Mouse (Mus musculus): ENCODE results near the gene Klf12. TPM values are rescaled to one million over a fixed set of nuclear protein-coding genes. Genes with fewer than 3 reads are reported as not detected.

Gene Klf12
- polyA plus RNA-seq, 1 experiment, result not detected

DNA sequence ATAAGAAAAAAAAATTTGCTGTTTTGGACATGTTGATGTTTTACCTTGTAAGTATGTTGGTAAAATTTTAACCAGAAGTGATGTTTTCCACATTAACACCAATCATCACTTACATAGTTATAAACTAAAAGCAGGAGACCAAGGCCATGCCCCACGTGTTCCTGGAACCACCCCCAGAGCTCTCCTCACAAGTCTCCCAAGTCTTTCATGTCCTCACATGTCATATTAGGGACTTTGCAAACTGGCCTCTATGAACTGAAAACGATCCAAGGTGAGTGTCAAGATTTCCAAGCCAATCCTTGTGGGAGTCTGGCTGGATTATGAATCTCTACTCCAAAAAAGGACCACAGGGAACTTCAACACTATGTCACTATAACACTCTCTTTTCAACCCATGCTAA lies 231.6 kb downstream of the Klf12 start:
- 87% methylated on average over 2 of the region's 2 CpGs for WGBS
- H3K4me1 ChIP-seq (ENCODE audit: control insufficient read depth, insufficient read depth, low read length), result no peaks in the 10 kb centered on the region
- no peak for TF ChIP-seq POLR2A (IDR thresholded peaks at IDR 0.05; ENCODE audit: insufficient read depth, low read depth, low read length)
- TF ChIP-seq CTCF (IDR thresholded peaks at IDR 0.05; ENCODE audit: insufficient read depth, low read depth, low read length), result no peak

DNA sequence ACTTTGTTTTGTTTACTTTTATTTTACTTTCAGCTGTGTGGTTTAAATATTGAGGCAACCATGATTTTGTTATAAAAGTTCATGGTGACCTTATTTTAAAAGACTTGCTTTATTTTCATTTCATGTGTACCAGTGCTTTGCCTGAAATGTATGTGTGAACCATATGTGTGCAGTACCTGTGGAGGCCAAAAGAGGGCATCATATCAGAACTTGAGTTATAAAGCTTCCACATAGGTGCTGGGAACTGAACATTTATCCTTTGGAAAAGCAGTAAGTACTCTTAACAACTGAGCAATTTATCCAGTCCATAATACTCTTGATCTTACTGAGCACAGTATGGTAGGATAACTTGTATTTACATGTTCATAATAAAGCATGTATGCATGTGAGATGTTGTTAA lies 239.0 kb downstream of the Klf12 start:
- Histone ChIP-seq H3K4me3 (ENCODE audit: insufficient read depth, low read depth, low read length) (no peak overlapping the region), H3K27ac (ENCODE audit: insufficient read depth, low read depth, low read length) (no peak overlapping the region), H3K4me1 (ENCODE audit: control insufficient read depth, insufficient read depth, low read length) (no peaks in the 10 kb centered on the region)
- TF ChIP-seq POLR2A (IDR thresholded peaks at IDR 0.05; ENCODE audit: insufficient read depth, low read depth, low read length) (no peak), CTCF (IDR thresholded peaks at IDR 0.05; ENCODE audit: insufficient read depth, low read depth, low read length) (no peak)

More for the DNA sequence above, 231.6 kb downstream of the Klf12 start:
- no peak overlapping the region for H3K4me3 ChIP-seq (ENCODE audit: insufficient read depth, low read depth, low read length)
- no peak overlapping the region for H3K27ac ChIP-seq (ENCODE audit: insufficient read depth, low read depth, low read length)

DNA sequence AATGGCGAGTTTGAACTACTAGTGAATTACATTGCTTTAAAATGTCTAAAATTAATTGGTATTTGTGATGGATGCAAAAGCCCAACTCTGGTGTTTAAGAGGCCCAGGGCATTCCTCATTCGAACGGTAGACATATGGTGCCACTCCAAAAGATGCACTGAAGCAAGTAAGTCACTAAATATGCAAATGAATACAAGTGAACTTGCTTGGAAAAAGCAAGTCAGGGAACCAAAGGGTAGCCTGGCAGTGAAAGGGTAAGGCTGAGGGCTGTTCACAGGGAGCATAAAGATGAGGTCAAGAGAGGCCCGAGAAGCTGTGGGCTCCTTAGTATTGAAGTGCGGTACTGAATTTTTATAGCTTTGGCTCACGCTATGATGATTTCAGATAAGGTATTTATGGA lies 242.7 kb downstream of the Klf12 start:
- 62% methylated on average over 6 of the region's 6 CpGs for WGBS
- TF ChIP-seq POLR2A (IDR thresholded peaks at IDR 0.05; ENCODE audit: insufficient read depth, low read depth, low read length) (no peak), CTCF (IDR thresholded peaks at IDR 0.05; ENCODE audit: insufficient read depth, low read depth, low read length) (no peak)
- no peak overlapping the region for H3K4me3 ChIP-seq (ENCODE audit: insufficient read depth, low read depth, low read length)
- no peaks in the 10 kb centered on the region for H3K4me1 ChIP-seq (ENCODE audit: control insufficient read depth, insufficient read depth, low read length)
- H3K27ac ChIP-seq (ENCODE audit: insufficient read depth, low read depth, low read length), result no peak overlapping the region

DNA sequence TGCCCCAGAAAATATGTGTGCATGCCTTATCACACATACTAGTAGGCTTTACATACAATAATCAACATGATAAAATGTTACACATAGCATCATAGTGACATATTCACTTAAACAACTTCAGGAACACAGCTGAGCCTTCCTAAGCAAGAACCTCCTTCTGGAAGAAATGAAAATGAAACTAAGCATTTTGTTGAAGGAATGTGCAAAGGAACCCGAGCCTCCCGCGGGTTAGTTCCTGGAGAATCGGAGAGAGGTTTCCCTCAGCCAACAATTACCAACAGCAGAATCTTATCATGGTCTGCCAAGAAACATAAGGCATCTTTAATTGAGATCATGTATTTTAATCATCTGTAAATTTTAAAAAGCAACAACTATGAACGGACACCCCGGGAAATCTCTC lies 257.8 kb downstream of the Klf12 start:
- no peak for TF ChIP-seq POLR2A (IDR thresholded peaks at IDR 0.05; ENCODE audit: insufficient read depth, low read depth, low read length)
- no peak for TF ChIP-seq CTCF (IDR thresholded peaks at IDR 0.05; ENCODE audit: insufficient read depth, low read depth, low read length)
- no peak overlapping the region for H3K4me3 ChIP-seq (ENCODE audit: insufficient read depth, low read depth, low read length)
- H3K4me1 ChIP-seq (ENCODE audit: control insufficient read depth, insufficient read depth, low read length), result no peaks in the 10 kb centered on the region
- 80% methylated on average over 6 of the region's 6 CpGs for WGBS
- no peak overlapping the region for H3K27ac ChIP-seq (ENCODE audit: insufficient read depth, low read depth, low read length)

DNA sequence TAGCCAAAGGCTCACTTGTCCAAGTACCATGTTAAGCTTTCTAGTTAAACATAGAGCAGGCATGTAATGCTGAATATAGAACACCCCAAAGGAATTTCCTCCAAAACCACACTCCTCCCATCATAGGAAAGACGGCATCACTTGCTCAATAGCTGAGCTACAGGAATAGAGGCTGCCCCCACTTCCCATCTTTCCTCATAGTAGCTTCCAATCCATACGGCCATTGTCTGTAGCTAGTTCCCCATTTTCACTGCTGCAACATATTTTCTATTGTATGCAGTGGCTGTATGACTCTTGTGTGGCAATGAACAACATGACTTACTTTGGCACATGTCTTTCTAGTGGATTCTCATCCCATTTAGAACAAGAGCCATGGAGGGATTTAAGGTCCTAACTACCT lies 267.3 kb downstream of the Klf12 start:
- H3K4me3 ChIP-seq (ENCODE audit: insufficient read depth, low read depth, low read length), result no peak overlapping the region
- no peak overlapping the region for H3K27ac ChIP-seq (ENCODE audit: insufficient read depth, low read depth, low read length)
- no peak for TF ChIP-seq POLR2A (IDR thresholded peaks at IDR 0.05; ENCODE audit: insufficient read depth, low read depth, low read length)
- TF ChIP-seq CTCF (IDR thresholded peaks at IDR 0.05; ENCODE audit: insufficient read depth, low read depth, low read length), result no peak
- no peaks in the 10 kb centered on the region for H3K4me1 ChIP-seq (ENCODE audit: control insufficient read depth, insufficient read depth, low read length)
- WGBS, result 90% methylated on average over 2 of the region's 2 CpGs

DNA sequence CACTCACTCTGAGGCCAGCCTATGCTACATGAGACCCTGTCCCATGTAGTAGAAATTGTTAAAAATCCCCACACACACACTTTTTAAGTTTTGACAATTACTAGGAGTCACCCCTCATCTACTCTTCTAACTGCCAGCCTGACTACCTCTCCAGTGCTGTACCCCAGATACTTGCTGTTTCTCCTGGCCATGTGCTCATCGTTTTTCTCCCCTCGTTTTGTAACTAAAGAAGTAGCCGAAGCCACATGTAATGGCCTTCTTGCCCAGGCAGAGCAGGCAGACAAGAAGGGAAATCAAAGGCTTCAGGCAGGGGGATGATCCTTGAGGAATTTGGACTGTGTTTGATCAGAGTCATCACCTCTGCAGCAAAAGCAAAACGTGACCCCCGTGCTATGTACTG lies 274.0 kb downstream of the Klf12 start:
- Histone ChIP-seq H3K4me3 (ENCODE audit: insufficient read depth, low read depth, low read length) (no peak overlapping the region), H3K4me1 (ENCODE audit: control insufficient read depth, insufficient read depth, low read length) (no peaks in the 10 kb centered on the region), H3K27ac (ENCODE audit: insufficient read depth, low read depth, low read length) (no peak overlapping the region)
- no peak for TF ChIP-seq CTCF (IDR thresholded peaks at IDR 0.05; ENCODE audit: insufficient read depth, low read depth, low read length)
- 86% methylated on average over 5 of the region's 5 CpGs for WGBS

DNA sequence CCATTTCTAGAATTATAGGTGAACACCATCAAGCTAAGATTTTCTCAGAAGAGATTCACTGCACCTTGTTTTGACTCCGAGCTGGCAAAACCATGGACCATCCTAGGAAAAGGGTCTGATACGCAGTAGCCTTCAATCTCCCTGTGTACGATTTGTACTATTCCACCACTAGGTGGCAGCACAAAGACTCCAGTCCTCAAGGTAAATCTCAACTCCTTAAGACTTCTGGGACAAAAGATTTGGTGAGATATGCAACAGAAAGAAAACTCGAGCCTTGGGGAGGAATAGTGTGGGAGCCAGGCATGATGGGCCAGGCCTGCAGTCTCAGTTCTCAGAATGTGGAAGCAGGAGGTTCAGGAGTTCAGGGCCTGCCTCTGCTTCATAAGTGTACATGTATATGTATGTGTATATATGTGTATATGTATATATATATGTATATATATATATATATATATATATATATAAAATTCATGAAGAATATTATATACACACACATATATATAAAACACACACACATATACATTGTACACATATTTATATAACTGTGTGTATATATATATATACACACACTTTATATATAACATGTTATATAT lies 274.6 kb downstream of the Klf12 start:
- H3K4me1 ChIP-seq (ENCODE audit: control insufficient read depth, insufficient read depth, low read length), result no peaks in the 10 kb centered on the region
- no peak for TF ChIP-seq CTCF (IDR thresholded peaks at IDR 0.05; ENCODE audit: insufficient read depth, low read depth, low read length)
- no peak for TF ChIP-seq POLR2A (IDR thresholded peaks at IDR 0.05; ENCODE audit: insufficient read depth, low read depth, low read length)
- no peak overlapping the region for H3K4me3 ChIP-seq (ENCODE audit: insufficient read depth, low read depth, low read length)
- H3K27ac ChIP-seq (ENCODE audit: insufficient read depth, low read depth, low read length), result no peak overlapping the region
- WGBS, result 43% methylated on average over 4 of the region's 4 CpGs

DNA sequence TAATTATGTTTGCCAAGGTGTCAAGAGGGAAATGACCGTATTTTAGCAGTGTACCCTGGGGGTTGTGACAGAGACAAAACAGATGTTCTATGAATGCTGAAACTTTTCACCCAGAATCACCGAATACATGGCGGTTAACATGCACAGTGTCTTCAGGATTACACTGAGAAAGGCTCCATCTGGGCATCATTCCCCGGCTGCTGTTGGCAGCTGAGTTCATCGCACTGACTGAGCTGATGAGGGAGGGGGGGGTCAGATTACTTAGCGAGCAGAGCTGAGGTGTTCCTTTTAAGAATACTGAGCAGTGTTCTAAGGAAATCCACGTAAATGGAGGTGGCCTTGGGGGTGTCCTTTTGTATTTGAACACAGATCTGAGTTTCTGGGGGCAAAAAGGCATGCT lies 301.0 kb downstream of the Klf12 start:
- TF ChIP-seq CTCF (IDR thresholded peaks at IDR 0.05; ENCODE audit: insufficient read depth, low read depth, low read length) (no peak), POLR2A (IDR thresholded peaks at IDR 0.05; ENCODE audit: insufficient read depth, low read depth, low read length) (no peak)
- no peaks in the 10 kb centered on the region for H3K4me1 ChIP-seq (ENCODE audit: control insufficient read depth, insufficient read depth, low read length)
- 28% methylated on average over 7 of the region's 7 CpGs for WGBS
- H3K4me3 ChIP-seq (ENCODE audit: insufficient read depth, low read depth, low read length), result no peak overlapping the region
- no peak overlapping the region for H3K27ac ChIP-seq (ENCODE audit: insufficient read depth, low read depth, low read length)

DNA sequence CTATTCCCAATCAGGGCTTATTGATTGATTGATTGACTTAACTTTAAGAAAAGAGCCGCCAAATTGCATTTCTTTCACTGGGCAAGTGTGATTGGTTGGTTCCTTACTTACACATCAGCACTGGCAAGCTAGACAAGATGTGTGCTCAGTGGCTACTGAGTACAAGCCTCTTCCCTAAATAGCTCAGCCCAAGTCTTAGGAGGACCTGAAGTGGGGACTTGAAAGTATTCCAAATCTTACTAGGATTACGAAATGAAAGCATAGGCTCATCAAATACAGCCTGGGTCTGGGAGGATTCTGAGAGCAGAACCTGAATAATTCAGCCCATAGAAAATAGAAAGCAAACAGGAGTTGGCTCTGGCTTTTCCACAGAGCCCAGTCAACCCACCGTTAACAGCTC lies 303.3 kb downstream of the Klf12 start:
- Histone ChIP-seq H3K4me1 (ENCODE audit: control insufficient read depth, insufficient read depth, low read length) (no peaks in the 10 kb centered on the region), H3K4me3 (ENCODE audit: insufficient read depth, low read depth, low read length) (no peak overlapping the region), H3K27ac (ENCODE audit: insufficient read depth, low read depth, low read length) (no peak overlapping the region)
- no peak for TF ChIP-seq POLR2A (IDR thresholded peaks at IDR 0.05; ENCODE audit: insufficient read depth, low read depth, low read length)
- TF ChIP-seq CTCF (IDR thresholded peaks at IDR 0.05; ENCODE audit: insufficient read depth, low read depth, low read length), result no peak
- 67% methylated on average over 3 of the region's 3 CpGs for WGBS

DNA sequence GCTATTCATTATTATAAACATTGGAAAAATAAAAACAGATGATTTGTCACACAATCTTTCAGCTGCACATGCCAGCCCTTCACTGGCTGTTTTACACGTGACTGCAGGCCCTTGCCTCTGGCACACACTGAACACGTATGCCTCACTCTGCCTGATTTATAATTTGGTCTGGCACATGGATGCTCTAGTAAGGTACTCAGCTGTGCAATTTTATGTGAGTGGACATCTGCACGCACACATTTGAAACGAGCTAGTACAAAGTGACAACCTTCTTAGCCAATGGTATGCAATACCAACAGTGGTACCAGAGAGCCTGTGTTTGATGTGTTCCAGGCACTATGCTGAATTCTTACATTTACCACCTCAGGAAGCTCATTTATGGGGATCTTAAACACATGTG lies 316.6 kb downstream of the Klf12 start:
- Histone ChIP-seq H3K4me3 (ENCODE audit: insufficient read depth, low read depth, low read length) (no peak overlapping the region), H3K4me1 (ENCODE audit: control insufficient read depth, insufficient read depth, low read length) (no peaks in the 10 kb centered on the region), H3K27ac (ENCODE audit: insufficient read depth, low read depth, low read length) (no peak overlapping the region)
- TF ChIP-seq CTCF (IDR thresholded peaks at IDR 0.05; ENCODE audit: insufficient read depth, low read depth, low read length) (no peak), POLR2A (IDR thresholded peaks at IDR 0.05; ENCODE audit: insufficient read depth, low read depth, low read length) (no peak)
- 81% methylated on average over 4 of the region's 4 CpGs for WGBS
